Comparison of ENCODE assay signal across 9 mouse cellular contexts in the genomic region with DNA sequence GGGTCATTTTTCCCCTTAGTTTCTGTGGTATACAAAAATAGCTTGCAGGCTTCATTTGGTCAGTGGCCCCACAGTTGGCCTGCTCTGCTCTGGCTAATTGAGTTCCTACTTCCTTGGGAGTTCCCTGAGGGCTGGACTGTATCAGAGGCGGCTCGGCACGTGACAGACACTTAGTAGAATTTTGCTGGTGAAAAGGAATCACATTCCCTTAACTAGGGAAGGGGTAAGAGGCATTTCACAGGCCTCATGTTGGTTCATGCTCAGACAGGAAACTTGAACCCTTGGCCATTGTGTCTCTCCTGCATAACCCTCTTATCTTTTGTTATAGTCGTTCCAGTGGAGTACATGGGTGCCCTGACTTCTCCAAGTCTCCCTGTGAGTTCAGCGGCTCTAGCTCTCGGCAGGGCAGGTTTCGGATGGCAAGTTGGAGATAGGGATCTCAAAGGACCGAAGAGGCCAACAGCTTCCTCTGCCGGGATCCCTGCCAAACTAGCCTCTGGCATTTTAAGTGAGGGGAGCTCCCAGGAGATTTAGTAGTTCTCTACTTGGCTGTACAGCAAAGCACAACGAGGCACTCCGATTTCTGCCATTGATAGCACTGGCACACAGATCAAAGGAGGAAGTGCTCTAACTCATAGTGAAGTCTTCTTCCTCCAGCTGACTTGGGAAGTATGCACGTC.
DNase-seq lines count a peak whose midpoint lies in the region; ATAC-seq lines count a peak whose summit lies in the region.
"Had no signal": no experiment of that assay in that cellular context is flagged by ENCODE, and none has a peak within 500 bp of the region (broad histone marks: within the 10 kb centered on the region; RNA-seq: fewer than 3 reads in every experiment).

No protein-coding gene starts in this region.

- H3K4me3 ChIP-seq in hindbrain, embryonic 10.5 days: no peak overlapping the region
- no peak overlapping the region for H3K4me3 ChIP-seq in hindbrain, embryonic 14.5 days (replicated peaks; ENCODE audit: low read length)
- no peak overlapping the region for H3K4me3 ChIP-seq in embryonic facial prominence, embryonic 15.5 days (replicated peaks)
- H3K4me3 ChIP-seq: lung, embryonic 15.5 days had no signal

- peaks cover 27% of the 10 kb centered on the region for H3K27me3 ChIP-seq in hindbrain, embryonic 10.5 days (ENCODE audit: insufficient read depth, poor library complexity, severe bottlenecking)
- no peaks in the 10 kb centered on the region for H3K27me3 ChIP-seq in hindbrain, embryonic 14.5 days (ENCODE audit: control insufficient read depth, insufficient read depth, low read length)
- H3K27me3 ChIP-seq in embryonic facial prominence, embryonic 15.5 days: no peaks in the 10 kb centered on the region
- H3K27me3 ChIP-seq: lung, embryonic 15.5 days had no signal

- peaks cover 51% of the 10 kb centered on the region for H3K4me1 ChIP-seq in hindbrain, embryonic 10.5 days (replicated peaks)
- H3K4me1 ChIP-seq in hindbrain, embryonic 14.5 days (replicated peaks; ENCODE audit: control insufficient read depth, insufficient read depth, low read length): 0 out of 2 replicates have a peak, but pooled peaks cover 4% of the 10 kb centered on the region
- H3K4me1 ChIP-seq in embryonic facial prominence, embryonic 15.5 days: peaks cover 22% of the 10 kb centered on the region

- WGBS in hindbrain, embryonic 10.5 days: 65% methylated on average over 12 of the region's 12 CpGs
- WGBS in hindbrain, embryonic 14.5 days: 62% methylated on average over 12 of the region's 12 CpGs
- WGBS in embryonic facial prominence, embryonic 15.5 days: 23% methylated on average over 12 of the region's 12 CpGs

- no peak for DNase-seq in hindbrain, embryonic 10.5 days (ENCODE audit: low spot score)
- no peak for DNase-seq in hindbrain, embryonic 14.5 days (ENCODE audit: low spot score)
- DNase-seq in MN1 (ENCODE audit: low spot score): peak; percentile 92
- peak; percentile 54 for DNase-seq in heart, postnatal 4 days
- no peak for DNase-seq in right cerebral cortex, postnatal 36 days (ENCODE audit: low spot score in 2 of 2)
- DNase-seq in layer of hippocampus, adult 8-10 months (ENCODE audit: low spot score in 2 of 2): no peak
- no peak for DNase-seq in cerebellum, adult 11-12 months

- peak overlapping the region; percentile 3; the same call in 1 of the 2 replicates for H3K27ac ChIP-seq in hindbrain, embryonic 10.5 days
- no peak overlapping the region for H3K27ac ChIP-seq in hindbrain, embryonic 14.5 days
- H3K27ac ChIP-seq in embryonic facial prominence, embryonic 15.5 days (replicated peaks): 0 out of 2 replicates have a peak overlapping the region, but pooled peaks have one; percentile 34
- H3K27ac ChIP-seq: lung, embryonic 15.5 days had no signal

- no peaks in the 10 kb centered on the region for H3K9me3 ChIP-seq in hindbrain, embryonic 10.5 days
- no peaks in the 10 kb centered on the region for H3K9me3 ChIP-seq in hindbrain, embryonic 14.5 days (ENCODE audit: control insufficient read depth, low read length)
- no peaks in the 10 kb centered on the region for H3K9me3 ChIP-seq in embryonic facial prominence, embryonic 15.5 days (replicated peaks)
- H3K9me3 ChIP-seq: lung, embryonic 15.5 days had no signal

- H3K4me2 ChIP-seq in hindbrain, embryonic 14.5 days (replicated peaks): no peak overlapping the region
- H3K4me2 ChIP-seq in embryonic facial prominence, embryonic 15.5 days (replicated peaks): no peak overlapping the region
- H3K4me2 ChIP-seq: lung, embryonic 15.5 days had no signal

- no peak for ATAC-seq in hindbrain, embryonic 14.5 days (ENCODE audit: low FRiP score)
- ATAC-seq in embryonic facial prominence, embryonic 15.5 days (ENCODE audit: insufficient number of reproducible peaks, low FRiP score, low TSS enrichment, low read depth): no peak

- H3K36me3 ChIP-seq in hindbrain, embryonic 10.5 days: no peaks in the 10 kb centered on the region
- no peaks in the 10 kb centered on the region for H3K36me3 ChIP-seq in hindbrain, embryonic 14.5 days (replicated peaks; ENCODE audit: control insufficient read depth, insufficient read depth)
- H3K36me3 ChIP-seq in embryonic facial prominence, embryonic 15.5 days: no peaks in the 10 kb centered on the region
- H3K36me3 ChIP-seq: lung, embryonic 15.5 days had no signal

- H3K9ac ChIP-seq in hindbrain, embryonic 14.5 days: no peak overlapping the region
- H3K9ac ChIP-seq in embryonic facial prominence, embryonic 15.5 days: no peak overlapping the region
- H3K9ac ChIP-seq: lung, embryonic 15.5 days had no signal

Comparison
In these comparisons a context has a peak if more than half of its experiments do, and no peak if none do; other contexts are left out.
1. DNase-seq: peak in MN1 (single experiment) and heart, postnatal 4 days (single experiment); none in hindbrain, embryonic 10.5 days (single experiment), hindbrain, embryonic 14.5 days (single experiment), right cerebral cortex, postnatal 36 days (0 of 2), layer of hippocampus, adult 8-10 months (0 of 2) and cerebellum, adult 11-12 months (single experiment).